Mouse (Mus musculus) hindbrain, embryonic 12.5 days (tissue): ENCODE measurements at regions not wholly inside any gene's neighbourhood (a gene's known extent, or its start where the extent isn't known, plus 50 kb on each side); places are given as distances from the start of the nearest gene placed in this dataset.

Experiments used
- ATAC-seq: fragments of 200-750 bp; cut with Nextera tagmentation; 2 replicates; pipeline ENCODE4 v1.8.0; 2017; ENCODE audit warnings: moderate TSS enrichment; ENCODE audit not compliant: low FRiP score
- H3K27ac ChIP-seq: fragments of 300-500 bp; sonication (generic); 2 replicates; pipeline ENCODE4 v1.5.1; 2016; ENCODE audit warnings: mild to moderate bottlenecking
- H3K27me3 ChIP-seq: fragments of 300-500 bp; sonication (generic); 2 replicates; pipeline ENCODE4 v1.6.1; 2016; ENCODE audit warnings: mild to moderate bottlenecking
- H3K36me3 ChIP-seq: fragments of 300-500 bp; sonication (generic); 2 replicates; pipeline ENCODE4 v1.6.1; 2016; ENCODE audit warnings: mild to moderate bottlenecking
- H3K4me1 ChIP-seq: fragments of 300-500 bp; sonication (generic); 2 replicates; pipeline ENCODE4 v1.6.1; 2016
- H3K4me2 ChIP-seq: fragments of 300-500 bp; sonication (generic); replicated peaks from 2 replicates; pipeline ENCODE4 v1.6.1; 2016; ENCODE audit warnings: mild to moderate bottlenecking
- H3K4me3 ChIP-seq: fragments of 300-500 bp; sonication (generic); 2 replicates; pipeline ENCODE4 v1.5.1; 2016; ENCODE audit warnings: mild to moderate bottlenecking
- H3K9ac ChIP-seq: fragments of 300-500 bp; sonication (generic); 2 replicates; pipeline ENCODE4 v1.6.1; 2016; ENCODE audit warnings: mild to moderate bottlenecking, moderate library complexity
- H3K9me3 ChIP-seq: fragments of 300-500 bp; sonication (generic); replicated peaks from 2 replicates; pipeline ENCODE4 v1.6.1; 2016; ENCODE audit warnings: mild to moderate bottlenecking
- WGBS: fragments of 180-500 bp; shearing (Covaris S2); methylation state at CpG from one replicate; pipeline ENCODE4 v1.1.7; 2016; 5-methylcytosine and 5-hydroxymethylcytosine counted together

DNA sequence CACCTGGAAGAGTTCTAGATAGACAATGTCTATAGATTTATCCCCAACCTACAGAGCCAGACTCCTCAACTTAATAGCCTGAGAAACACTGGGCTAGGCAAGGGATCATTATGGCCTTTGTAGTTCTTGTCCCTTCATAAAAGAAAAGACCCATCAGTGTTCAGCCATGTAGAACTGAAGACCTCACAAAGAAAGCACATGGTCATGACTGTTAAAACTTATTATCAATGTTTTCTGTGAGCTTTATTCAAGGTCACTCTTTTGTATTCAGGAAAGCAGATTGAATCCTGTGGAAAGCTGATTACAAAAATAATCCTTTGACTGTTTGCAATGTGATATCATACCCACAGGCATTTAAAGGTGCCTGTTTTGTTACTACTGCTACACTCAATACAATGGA is 226.9 kb upstream of the Prkd1 start:
- Histone ChIP-seq H3K9ac (no peak overlapping the region), H3K27ac (no peak overlapping the region), H3K27me3 (no peaks in the 10 kb centered on the region), H3K9me3 (no peaks in the 10 kb centered on the region), H3K4me2 (no peak overlapping the region), H3K4me1 (no peaks in the 10 kb centered on the region), H3K36me3 (no peaks in the 10 kb centered on the region), H3K4me3 (no peak overlapping the region)
- ATAC-seq = no peak

DNA sequence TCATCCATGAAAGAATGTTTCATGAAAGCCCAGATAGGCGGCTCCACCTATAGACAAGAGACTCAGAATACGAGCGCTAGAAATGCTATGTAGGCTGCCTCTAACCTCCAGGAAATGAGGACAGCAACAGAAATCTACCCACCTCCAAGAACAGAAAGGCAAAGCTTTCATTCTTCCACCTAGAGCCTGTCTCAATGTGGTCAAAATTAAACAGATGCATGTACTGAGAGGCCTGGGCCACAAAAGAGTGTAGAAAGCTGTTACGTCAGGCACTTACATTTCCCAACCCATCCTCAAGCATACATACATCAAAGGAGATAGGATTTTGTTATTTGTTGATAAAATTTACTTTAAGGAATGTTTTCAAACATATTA is 225.1 kb upstream of the Prkd1 start:
- no peaks in the 10 kb centered on the region for H3K27me3 ChIP-seq
- H3K4me3 ChIP-seq = no peak overlapping the region
- no peak overlapping the region for H3K4me2 ChIP-seq
- H3K9me3 ChIP-seq = no peaks in the 10 kb centered on the region
- no peak overlapping the region for H3K27ac ChIP-seq
- H3K9ac ChIP-seq = no peak overlapping the region
- ATAC-seq = no peak
- H3K36me3 ChIP-seq = no peaks in the 10 kb centered on the region
- no peaks in the 10 kb centered on the region for H3K4me1 ChIP-seq
- WGBS = 91% methylated on average over 4 of the region's 4 CpGs

GRCm38 (mm10) chr12:50873390-50874023 is 224.6 kb upstream of the Prkd1 start:
- H3K4me1 ChIP-seq = no peaks in the 10 kb centered on the region
- H3K9ac ChIP-seq = no peak overlapping the region
- H3K9me3 ChIP-seq = no peaks in the 10 kb centered on the region
- H3K4me3 ChIP-seq = no peak overlapping the region
- no peaks in the 10 kb centered on the region for H3K36me3 ChIP-seq
- H3K27me3 ChIP-seq = no peaks in the 10 kb centered on the region
- 93% methylated on average over 11 of the region's 11 CpGs for WGBS
- ATAC-seq = no peak
- H3K4me2 ChIP-seq = no peak overlapping the region
- H3K27ac ChIP-seq = no peak overlapping the region

DNA sequence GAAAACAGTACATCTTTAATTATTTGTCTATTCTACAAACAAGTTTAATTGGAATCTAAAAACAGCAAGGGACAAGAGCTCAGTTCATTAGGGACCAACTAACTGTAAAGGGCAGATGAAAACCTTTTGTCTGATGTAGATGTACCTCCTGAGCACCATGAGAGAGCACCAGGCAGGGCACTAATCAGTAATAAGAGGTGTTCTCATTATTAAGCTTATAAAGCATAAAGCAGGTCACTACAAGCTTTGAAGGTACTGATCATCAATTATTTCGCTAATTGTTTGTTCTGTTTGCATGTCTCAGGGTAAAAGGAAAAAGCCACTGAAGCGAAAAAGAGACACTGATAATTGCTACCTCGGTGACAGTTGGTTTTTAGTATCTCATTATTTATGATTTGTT is 202.7 kb upstream of the Prkd1 start:
- Histone ChIP-seq H3K9ac (no peak overlapping the region), H3K36me3 (no peaks in the 10 kb centered on the region), H3K4me1 (no peaks in the 10 kb centered on the region), H3K4me2 (no peak overlapping the region), H3K27ac (no peak overlapping the region), H3K4me3 (no peak overlapping the region), H3K27me3 (no peaks in the 10 kb centered on the region), H3K9me3 (no peaks in the 10 kb centered on the region)
- ATAC-seq = no peak
- 78% methylated on average over 3 of the region's 3 CpGs for WGBS

DNA sequence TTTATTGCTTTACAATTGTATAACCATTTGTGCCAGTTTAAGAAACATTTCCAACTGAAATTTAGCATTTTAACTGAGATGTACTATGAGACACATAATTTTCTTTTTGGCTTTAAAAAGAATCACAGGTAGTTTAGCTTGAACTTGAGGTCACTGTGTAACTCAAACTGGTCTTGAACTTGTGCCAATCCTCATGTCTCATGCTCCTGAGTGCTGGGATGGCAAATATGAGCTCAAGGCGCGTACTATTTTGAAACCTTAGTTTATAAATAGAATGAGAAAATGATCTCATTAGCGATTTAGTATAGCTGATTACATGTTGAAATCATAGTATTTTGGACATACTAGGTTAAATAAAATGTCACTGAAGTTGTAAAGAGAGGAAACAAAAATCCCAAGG is 199.1 kb upstream of the Prkd1 start:
- Histone ChIP-seq H3K27me3 (no peaks in the 10 kb centered on the region), H3K9ac (no peak overlapping the region), H3K4me3 (no peak overlapping the region), H3K36me3 (no peaks in the 10 kb centered on the region), H3K27ac (no peak overlapping the region), H3K9me3 (no peaks in the 10 kb centered on the region), H3K4me1 (no peaks in the 10 kb centered on the region), H3K4me2 (no peak overlapping the region)
- no peak for ATAC-seq
- WGBS = 84% methylated on average over 3 of the region's 3 CpGs

GRCm38 (mm10) chr12:50842744-50843143 is 193.8 kb upstream of the Prkd1 start:
- Histone ChIP-seq H3K4me1 (peaks cover 2% of the 10 kb centered on the region; the same call in 1 of the 2 replicates), H3K27ac (no peak overlapping the region), H3K36me3 (no peaks in the 10 kb centered on the region), H3K4me3 (no peak overlapping the region), H3K4me2 (no peak overlapping the region), H3K9ac (no peak overlapping the region), H3K27me3 (no peaks in the 10 kb centered on the region), H3K9me3 (no peaks in the 10 kb centered on the region)
- no peak for ATAC-seq
- 93% methylated on average over 6 of the region's 6 CpGs for WGBS

GRCm38 (mm10) chr12:50839391-50839790 is 190.5 kb upstream of the Prkd1 start:
- H3K9ac ChIP-seq = no peak overlapping the region
- 44% methylated on average over 2 of the region's 2 CpGs for WGBS
- no peak overlapping the region for H3K4me2 ChIP-seq
- H3K4me1 ChIP-seq = peaks cover 2% of the 10 kb centered on the region; the same call in 1 of the 2 replicates
- H3K4me3 ChIP-seq = no peak overlapping the region
- no peaks in the 10 kb centered on the region for H3K36me3 ChIP-seq
- H3K27ac ChIP-seq = no peak overlapping the region
- ATAC-seq = no peak
- no peaks in the 10 kb centered on the region for H3K9me3 ChIP-seq
- H3K27me3 ChIP-seq = no peaks in the 10 kb centered on the region

DNA sequence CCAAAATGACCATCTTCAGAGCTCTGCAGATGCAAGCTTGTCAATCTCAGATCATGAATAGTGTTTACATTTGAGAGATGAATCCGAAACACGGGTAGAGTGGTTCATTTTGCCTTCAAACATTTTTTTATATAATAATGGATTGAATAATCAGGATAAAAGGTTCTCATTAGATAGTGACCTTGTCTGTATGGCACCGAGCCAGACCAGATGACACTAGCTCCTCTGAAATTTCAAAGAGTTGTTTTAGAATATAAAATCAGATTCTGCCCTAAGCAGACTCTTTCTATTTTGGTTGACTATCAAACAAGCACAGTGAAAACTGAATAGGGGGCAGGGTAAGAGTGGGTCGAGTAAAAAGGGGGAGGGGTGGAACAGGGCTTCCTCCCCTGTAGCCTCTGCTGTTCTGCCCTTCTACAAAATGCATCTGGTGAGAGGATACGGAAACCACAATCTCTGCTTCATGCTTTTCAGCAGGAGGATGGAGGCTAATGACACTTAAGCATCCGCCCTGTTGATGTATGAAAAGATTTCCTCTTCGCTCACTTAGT is 159.9 kb upstream of the Prkd1 start:
- Histone ChIP-seq H3K4me3 (no peak overlapping the region), H3K27ac (no peak overlapping the region), H3K36me3 (no peaks in the 10 kb centered on the region), H3K9me3 (no peaks in the 10 kb centered on the region), H3K4me1 (no peaks in the 10 kb centered on the region), H3K27me3 (no peaks in the 10 kb centered on the region), H3K4me2 (no peak overlapping the region), H3K9ac (no peak overlapping the region)
- no peak for ATAC-seq
- WGBS = 78% methylated on average over 7 of the region's 7 CpGs

GRCm38 (mm10) chr12:50804391-50804790 is 155.5 kb upstream of the Prkd1 start:
- no peak overlapping the region for H3K4me2 ChIP-seq
- no peak overlapping the region for H3K27ac ChIP-seq
- H3K4me1 ChIP-seq = no peaks in the 10 kb centered on the region
- 66% methylated on average over 3 of the region's 3 CpGs for WGBS
- no peak for ATAC-seq
- H3K9ac ChIP-seq = no peak overlapping the region
- no peaks in the 10 kb centered on the region for H3K27me3 ChIP-seq
- no peak overlapping the region for H3K4me3 ChIP-seq
- H3K36me3 ChIP-seq = no peaks in the 10 kb centered on the region
- H3K9me3 ChIP-seq = no peaks in the 10 kb centered on the region

GRCm38 (mm10) chr12:50765156-50765940 is 116.5 kb upstream of the Prkd1 start:
- Histone ChIP-seq H3K9ac (no peak overlapping the region), H3K4me2 (no peak overlapping the region), H3K27ac (no peak overlapping the region), H3K4me3 (no peak overlapping the region), H3K4me1 (no peaks in the 10 kb centered on the region), H3K9me3 (no peaks in the 10 kb centered on the region), H3K36me3 (no peaks in the 10 kb centered on the region), H3K27me3 (no peaks in the 10 kb centered on the region)
- ATAC-seq = no peak
- 56% methylated on average over 8 of the region's 8 CpGs for WGBS

DNA sequence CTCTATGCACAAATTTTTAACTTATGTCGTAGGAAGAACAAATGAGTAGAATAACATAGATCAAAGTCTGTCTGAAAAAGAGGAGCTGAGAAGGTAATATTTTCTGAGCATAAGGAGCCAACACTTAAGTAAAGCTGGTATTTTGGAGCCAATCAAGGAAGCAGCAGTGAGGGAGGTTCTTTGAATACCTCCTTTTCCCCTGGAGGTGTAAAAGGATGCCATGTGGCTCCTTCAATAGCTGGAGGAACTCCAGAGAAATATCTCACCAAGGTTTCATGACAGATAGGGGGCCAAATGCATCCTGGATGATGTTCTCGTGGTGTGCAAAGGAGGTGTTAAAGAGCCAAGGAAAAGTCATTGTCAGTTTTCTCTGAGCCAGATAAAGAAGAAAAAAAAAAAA is 115.6 kb upstream of the Prkd1 start:
- no peaks in the 10 kb centered on the region for H3K27me3 ChIP-seq
- no peak overlapping the region for H3K4me3 ChIP-seq
- no peaks in the 10 kb centered on the region for H3K4me1 ChIP-seq
- no peaks in the 10 kb centered on the region for H3K9me3 ChIP-seq
- H3K36me3 ChIP-seq = no peaks in the 10 kb centered on the region
- ATAC-seq = no peak
- H3K27ac ChIP-seq = no peak overlapping the region
- H3K4me2 ChIP-seq = no peak overlapping the region
- 91% methylated on average over 2 of the region's 2 CpGs for WGBS
- H3K9ac ChIP-seq = no peak overlapping the region

GRCm38 (mm10) chr12:50734135-50734534 is 85.2 kb upstream of the Prkd1 start:
- Histone ChIP-seq H3K4me2 (no peak overlapping the region), H3K9ac (no peak overlapping the region), H3K27ac (no peak overlapping the region), H3K36me3 (no peaks in the 10 kb centered on the region), H3K27me3 (no peaks in the 10 kb centered on the region), H3K4me1 (no peaks in the 10 kb centered on the region), H3K9me3 (no peaks in the 10 kb centered on the region), H3K4me3 (no peak overlapping the region)
- ATAC-seq = no peak
- 82% methylated on average over 9 of the region's 9 CpGs for WGBS

- Histone ChIP-seq H3K4me2 (no peak overlapping the region), H3K4me1 (no peaks in the 10 kb centered on the region), H3K9me3 (no peaks in the 10 kb centered on the region), H3K4me3 (no peak overlapping the region), H3K36me3 (no peaks in the 10 kb centered on the region), H3K9ac (no peak overlapping the region), H3K27me3 (no peaks in the 10 kb centered on the region), H3K27ac (no peak overlapping the region)
- ATAC-seq = no peak
- WGBS = 78% methylated on average over 5 of the region's 5 CpGs
Observed at GRCm38 (mm10) chr12:50712615-50713014, 63.7 kb upstream of the Prkd1 start.
